Mouse (Mus musculus) T-cell, adult 66 days (primary cell): Measurements from ENCODE around the gene Zdhhc4. TPM values are rescaled to one million over a fixed set of nuclear protein-coding genes. Genes with fewer than 3 reads are reported as not detected.

Experiments
- total RNA-seq, 2 experiments: library from RNA; stranded (reverse); gene quantifications; 3 replicates in 1 of 2; 4 replicates in 1 of 2; pipeline ENCODE4 v1.2.4; 2023

Zdhhc4 gene
- total RNA-seq, result 10 to 100 TPM; 58.3 to 67.9 TPM

DNA sequence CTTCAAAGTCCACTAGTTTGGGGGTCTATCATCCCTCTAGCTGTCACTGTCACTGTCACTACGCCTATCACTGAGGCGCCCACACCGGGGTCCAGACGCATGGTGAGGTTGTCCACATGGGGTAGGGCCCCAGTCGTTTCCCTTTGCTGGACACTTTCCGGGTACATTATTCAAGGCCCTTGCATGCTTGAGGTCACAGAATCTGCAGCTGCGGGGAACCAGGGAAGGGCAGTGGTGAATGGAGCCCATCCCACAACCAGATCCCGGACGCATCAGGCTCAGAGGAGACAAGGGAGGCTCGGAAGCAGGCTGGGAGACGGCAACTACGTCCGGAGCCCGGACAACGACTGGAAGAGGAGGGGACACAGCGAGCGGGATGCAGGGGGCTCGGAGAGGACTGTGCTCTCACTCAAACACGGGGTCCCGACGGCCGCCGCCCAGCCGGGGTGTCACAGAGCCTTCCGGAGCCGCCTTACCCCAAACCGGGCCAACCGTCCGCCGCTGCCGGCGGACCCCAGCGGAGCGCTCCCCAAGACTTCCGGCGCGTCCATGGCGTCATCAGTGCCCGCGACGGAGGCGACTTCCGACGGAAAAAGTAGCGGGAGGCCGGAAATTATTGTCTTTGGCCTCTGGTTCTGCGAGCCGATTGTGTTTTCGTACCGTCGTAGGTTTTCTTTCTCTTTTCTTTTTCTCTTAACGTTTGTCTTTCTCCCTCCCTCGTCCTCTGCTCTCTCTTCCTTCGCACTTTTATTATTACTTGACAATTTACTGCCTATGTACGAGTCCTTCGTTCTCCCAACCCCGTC, at the start of gene Zdhhc4:
TSS of gene Zdhhc4 (minus strand) at position 567 of the 806 bp plus-strand sequence.

DNA sequence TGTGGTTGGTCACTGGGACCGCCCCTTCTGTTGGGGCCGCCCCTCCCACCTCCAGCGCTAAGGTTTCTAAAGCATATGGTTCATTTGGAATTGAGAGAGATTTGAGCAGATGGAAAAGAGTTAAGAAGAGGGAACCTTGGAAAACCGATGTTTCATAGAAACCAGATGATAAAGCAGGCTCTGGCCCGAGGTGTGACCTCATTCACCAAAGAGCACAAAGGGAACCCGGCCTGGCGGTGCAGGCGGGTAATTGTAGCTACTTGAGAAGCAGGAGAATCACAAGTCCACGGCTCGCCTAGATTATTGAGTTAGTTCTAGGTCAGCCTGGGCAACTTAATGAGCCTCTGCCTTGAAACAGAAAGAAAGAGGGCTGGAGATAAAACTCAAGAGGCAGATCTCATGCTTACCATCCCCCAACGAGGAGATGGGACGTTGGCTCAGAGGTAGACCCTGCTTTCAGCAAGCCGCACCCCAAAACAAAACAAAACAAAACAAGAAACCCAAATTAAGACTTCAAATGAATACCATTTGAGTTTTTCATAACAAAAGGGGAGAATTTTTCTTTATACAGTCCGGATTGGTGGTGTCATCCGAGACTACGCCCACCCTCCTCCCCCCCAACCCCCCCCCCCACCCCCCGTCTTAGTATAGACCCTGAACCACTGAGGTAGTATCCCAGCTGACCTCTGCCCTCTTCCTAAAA, 27.8 kb upstream of the Zdhhc4 start, which contains the start of gene Grid2ip:
TSS of gene Grid2ip (plus strand) at position 653 of the 703 bp plus-strand sequence.

DNA sequence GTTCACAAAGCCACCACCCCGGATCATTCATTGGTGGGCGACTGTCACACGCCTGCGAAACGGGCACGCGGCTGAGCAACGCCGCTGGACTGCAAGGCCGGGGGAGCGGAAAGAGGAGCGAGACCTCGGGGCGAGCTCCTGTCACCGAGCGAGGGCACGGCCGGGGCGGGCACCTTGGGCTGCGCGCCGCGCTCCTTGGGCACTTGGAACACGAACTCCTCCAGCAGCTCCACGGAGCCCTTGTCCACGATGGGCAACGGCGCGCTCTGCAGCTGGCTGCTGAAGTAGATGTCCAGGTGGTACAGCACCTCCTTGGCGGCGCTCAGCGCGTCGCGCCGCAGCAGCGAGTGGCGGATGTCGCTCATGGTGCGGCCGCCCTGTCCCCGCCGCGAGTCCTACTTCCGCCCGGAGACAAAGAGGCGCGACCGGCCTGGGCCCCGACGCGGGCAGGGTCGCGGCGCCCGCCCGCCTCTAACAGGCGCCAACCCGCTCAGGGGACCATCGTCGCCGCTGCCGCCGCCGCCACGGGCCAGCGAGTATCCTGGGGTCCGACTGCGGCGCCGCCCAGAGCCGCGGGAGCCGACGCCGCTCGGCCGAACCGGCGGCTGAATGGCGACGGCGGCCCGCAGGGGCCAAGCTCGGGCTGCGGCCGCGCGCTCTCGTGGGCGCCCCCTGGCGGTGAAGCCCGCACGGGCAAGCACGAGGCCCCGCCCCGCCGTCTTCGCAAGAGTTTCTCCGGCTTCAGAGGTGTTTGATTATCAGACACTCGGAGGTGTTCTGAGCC, 14.1 kb downstream of the Zdhhc4 start, which contains the start of gene E130309D02Rik:
TSS of gene E130309D02Rik (minus strand) at position 631 of the 784 bp plus-strand sequence.

GRCm38 (mm10) chr5:143293404-143293803, 35.7 kb downstream of the Zdhhc4 start, which contains the start of gene Zfp853:
Gene Zfp853 (minus strand): TSS chr5:143293623.

GRCm38 (mm10) chr5:143269363-143270150, 59.5 kb downstream of the Zdhhc4 start, which contains the start of gene Zfp316:
Gene Zfp316 (minus strand): TSS chr5:143270022.

Other genes starting within 250 kb of the Zdhhc4 start
- gene Rnf216, start 216.3 kb downstream of the Zdhhc4 start, total RNA-seq, result 10 to 100 TPM; 10.6 to 11.0 TPM
- under 1 TPM in 1 of 2 experiments, not detected in 1; 0.44 TPM for gene Olfr718-ps1, start 181.7 kb downstream of the Zdhhc4 start, total RNA-seq
- gene Rbak, start 148.5 kb downstream of the Zdhhc4 start, total RNA-seq, result 10 to 100 TPM; 10.9 to 12.5 TPM
- gene Spdye4b, start 148.2 kb downstream of the Zdhhc4 start, total RNA-seq, result not detected
- gene Spdye4a, start 102.4 kb downstream of the Zdhhc4 start, total RNA-seq, result not detected
- gene Zfp12, start 94.1 kb downstream of the Zdhhc4 start, total RNA-seq, result 10 to 100 TPM; 36.1 to 37.2 TPM
- gene Zfp316, start 59.2 kb downstream of the Zdhhc4 start, total RNA-seq, result 1 to 10 TPM; 1.6 to 1.9 TPM
- gene Zfp853, start 35.6 kb downstream of the Zdhhc4 start, total RNA-seq, result 1 to 10 TPM; 1.3 to 2.1 TPM
- 10 to 100 TPM; 35.1 to 37.7 TPM for gene E130309D02Rik, start 13.9 kb downstream of the Zdhhc4 start, total RNA-seq
- not detected for gene Grid2ip, start 28.1 kb upstream of the Zdhhc4 start, total RNA-seq
- 10 to 100 TPM; 28.6 to 35.0 TPM for gene Kdelr2, start 74.6 kb upstream of the Zdhhc4 start, total RNA-seq
- gene Daglb, start 135.3 kb upstream of the Zdhhc4 start, total RNA-seq, result 1 to 10 TPM; 9.4 to 10.0 TPM
- 100 to 1,000 TPM; 287 to 289 TPM for gene Rac1, start 198.8 kb upstream of the Zdhhc4 start, total RNA-seq